25 mouse cellular contexts compared by ENCODE assay signal in the genomic region with DNA sequence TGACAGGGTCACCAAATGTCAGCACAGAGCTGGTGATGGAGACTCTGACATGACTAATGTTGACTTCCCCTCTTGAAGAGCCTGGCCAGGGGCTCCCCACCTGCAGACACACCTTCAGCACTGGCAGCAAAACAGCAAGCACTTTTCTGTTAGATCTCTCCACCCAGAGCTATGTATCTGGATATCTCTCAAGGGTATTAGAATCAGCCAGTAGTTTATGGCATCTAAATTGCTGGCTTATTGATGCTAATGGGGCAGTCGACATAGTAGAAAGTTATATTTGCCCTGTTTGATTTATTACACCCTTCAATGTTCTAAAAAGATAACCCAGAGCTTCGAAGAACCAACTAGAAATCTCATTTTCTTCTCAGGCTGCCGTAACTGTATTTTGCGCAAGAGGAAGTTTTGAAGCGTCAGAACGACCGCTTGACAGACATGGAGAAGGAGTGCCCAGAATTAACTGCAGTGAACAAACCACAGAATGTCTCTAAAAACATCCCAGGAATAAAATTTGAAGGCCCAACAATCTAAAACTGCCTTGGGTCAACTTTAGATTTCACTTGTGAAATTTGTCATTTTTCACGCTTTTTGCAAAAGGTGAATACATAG.
"Had no signal": no experiment of that assay in that cellular context is flagged by ENCODE, and none has a peak within 500 bp of the region (broad histone marks: within the 10 kb centered on the region; RNA-seq: fewer than 3 reads in every experiment).

No protein-coding gene starts in this region.

- DNase-seq: kidney, adult 2 months; kidney, postnatal 10 days; kidney, postnatal 36 days; layer of hippocampus, postnatal 36 days; liver, postnatal 0 days; lung, embryonic 14.5 days; right cerebral cortex, adult 18-20 months; right cerebral cortex, postnatal 14 days; right cerebral cortex, postnatal 4 days; thymus, adult 2 months; thymus, postnatal 14 days; thymus, postnatal 4 days had no signal

- H3K9ac ChIP-seq: kidney, embryonic 15.5 days; limb, embryonic 12.5 days; limb, embryonic 15.5 days; liver, embryonic 14.5 days; liver, postnatal 0 days; lung, embryonic 14.5 days; midbrain, embryonic 13.5 days; neural tube, embryonic 12.5 days; neural tube, embryonic 15.5 days had no signal

- H3K27ac ChIP-seq: kidney, embryonic 15.5 days; left cerebral cortex, adult 2 months; limb, embryonic 12.5 days; limb, embryonic 15.5 days; liver, embryonic 14.5 days; midbrain, embryonic 10.5 days; midbrain, embryonic 13.5 days; neural tube, embryonic 12.5 days; neural tube, embryonic 15.5 days; stomach, postnatal 0 days had no signal

- H3K36me3 ChIP-seq: kidney, embryonic 15.5 days; limb, embryonic 12.5 days; limb, embryonic 15.5 days; midbrain, embryonic 10.5 days; midbrain, embryonic 13.5 days; neural tube, embryonic 12.5 days; neural tube, embryonic 15.5 days had no signal

- H3K4me1 ChIP-seq: kidney, embryonic 15.5 days; limb, embryonic 12.5 days; limb, embryonic 15.5 days; midbrain, embryonic 10.5 days; midbrain, embryonic 13.5 days; neural tube, embryonic 12.5 days; neural tube, embryonic 15.5 days had no signal

- H3K27me3 ChIP-seq: kidney, embryonic 15.5 days; limb, embryonic 15.5 days; midbrain, embryonic 13.5 days; neural tube, embryonic 12.5 days had no signal

- H3K9me3 ChIP-seq: kidney, embryonic 15.5 days; limb, embryonic 12.5 days; limb, embryonic 15.5 days; midbrain, embryonic 10.5 days; midbrain, embryonic 13.5 days; neural tube, embryonic 12.5 days; neural tube, embryonic 15.5 days had no signal

- H3K4me3 ChIP-seq: kidney, embryonic 15.5 days; left cerebral cortex, adult 2 months; limb, embryonic 12.5 days; limb, embryonic 15.5 days; midbrain, embryonic 10.5 days; midbrain, embryonic 13.5 days; neural tube, embryonic 12.5 days; neural tube, embryonic 15.5 days had no signal

- ATAC-seq: liver, postnatal 0 days; lung, postnatal 0 days; midbrain, embryonic 13.5 days; midbrain, embryonic 16.5 days had no signal

- H3K4me2 ChIP-seq: kidney, embryonic 15.5 days; limb, embryonic 12.5 days; limb, embryonic 15.5 days; liver, embryonic 11.5 days; lung, embryonic 14.5 days; midbrain, embryonic 13.5 days; neural tube, embryonic 12.5 days; neural tube, embryonic 15.5 days had no signal
